Mouse (Mus musculus) small intestine, adult 2 months (tissue): ENCODE measurements at regions not wholly inside any gene's neighbourhood (a gene's known extent, or its start where the extent isn't known, plus 50 kb on each side); places are given as distances from the start of the nearest gene placed in this dataset.
"Not testable (repeated sequence)": the region's sequence is repeated elsewhere in the genome, so short reads cannot be mapped to it uniquely, and the experiment has no call there.

Source experiments
- H3K27ac ChIP-seq: fragments of 200-500 bp; 2 replicates; pipeline ENCODE4 v1.5.1; 2012; ENCODE audit warnings: low read depth, low read length, control low read depth, inconsistent platforms; ENCODE audit not compliant: insufficient read depth
- H3K27me3 ChIP-seq: fragments of 200-500 bp; 2 replicates; pipeline ENCODE4 v1.6.1; 2012; ENCODE audit warnings: mild to moderate bottlenecking, moderate library complexity, low read length, inconsistent platforms; ENCODE audit not compliant: control insufficient read depth, insufficient read depth
- H3K36me3 ChIP-seq: fragments of 200-500 bp; 2 replicates; pipeline ENCODE4 v1.6.1; 2012; ENCODE audit warnings: mild to moderate bottlenecking, low read length, control low read depth, inconsistent platforms; ENCODE audit not compliant: control insufficient read depth, insufficient read depth
- H3K4me1 ChIP-seq: fragments of 200-500 bp; 2 replicates; pipeline ENCODE4 v1.6.1; 2012; ENCODE audit warnings: low read length, inconsistent platforms, mixed read lengths; ENCODE audit not compliant: control insufficient read depth, insufficient read depth, insufficient read length
- H3K4me3 ChIP-seq: fragments of 200-500 bp; 2 replicates; pipeline ENCODE4 v1.5.1; 2012; ENCODE audit warnings: low read depth, mild to moderate bottlenecking, control low read depth, inconsistent platforms, low read length, moderate library complexity
- CTCF ChIP-seq: fragments of 200-500 bp; IDR thresholded peaks from 2 replicates; pipeline ENCODE4 v1.5.1; 2012; ENCODE audit warnings: low read depth, mild to moderate bottlenecking, control low read depth, inconsistent platforms, low read length, moderate library complexity, mixed read lengths; ENCODE audit not compliant: insufficient replicate concordance, insufficient read length; ENCODE audit errors: extremely low read depth
- POLR2A ChIP-seq: fragments of 200-500 bp; IDR thresholded peaks from 2 replicates; pipeline ENCODE4 v1.6.1; 2012; ENCODE audit warnings: low read depth, mild to moderate bottlenecking, control low read depth, inconsistent platforms, low read length, moderate library complexity
- WGBS: fragments of 180-500 bp; shearing (Covaris S2); methylation state at CpG from one replicate; pipeline ENCODE4 v1.1.7; 2018; 5-methylcytosine and 5-hydroxymethylcytosine counted together

DNA sequence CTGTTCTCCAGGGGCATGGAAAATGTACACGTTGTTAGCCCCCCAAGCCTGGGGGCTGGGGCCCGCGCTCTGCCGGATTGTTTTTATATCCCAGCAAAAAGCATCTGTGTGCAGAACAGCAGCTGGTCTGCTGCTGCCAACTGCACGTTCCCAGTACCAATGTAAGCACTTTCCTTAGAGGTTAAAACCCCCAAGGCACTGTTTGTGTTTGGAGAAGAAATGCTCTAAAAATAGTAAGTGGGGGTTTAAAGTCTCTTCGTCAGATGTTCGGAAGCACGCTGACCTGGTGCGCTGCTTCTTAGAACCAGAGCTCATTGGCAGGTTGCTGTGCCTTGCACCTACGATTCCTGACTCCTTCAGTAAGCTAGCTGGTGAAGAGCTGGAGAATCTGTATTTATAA, 111.4 kb upstream of the Adgrf1 start:
- Histone ChIP-seq H3K27me3 (no peaks in the 10 kb centered on the region), H3K4me1 (peaks cover 14% of the 10 kb centered on the region; the same call in 1 of the 2 replicates), H3K36me3 (no peaks in the 10 kb centered on the region), H3K27ac (no peak overlapping the region), H3K4me3 (no peak overlapping the region)
- WGBS = 68% methylated on average over 10 of the region's 10 CpGs
- TF ChIP-seq POLR2A (no peak), CTCF (no peak)

DNA sequence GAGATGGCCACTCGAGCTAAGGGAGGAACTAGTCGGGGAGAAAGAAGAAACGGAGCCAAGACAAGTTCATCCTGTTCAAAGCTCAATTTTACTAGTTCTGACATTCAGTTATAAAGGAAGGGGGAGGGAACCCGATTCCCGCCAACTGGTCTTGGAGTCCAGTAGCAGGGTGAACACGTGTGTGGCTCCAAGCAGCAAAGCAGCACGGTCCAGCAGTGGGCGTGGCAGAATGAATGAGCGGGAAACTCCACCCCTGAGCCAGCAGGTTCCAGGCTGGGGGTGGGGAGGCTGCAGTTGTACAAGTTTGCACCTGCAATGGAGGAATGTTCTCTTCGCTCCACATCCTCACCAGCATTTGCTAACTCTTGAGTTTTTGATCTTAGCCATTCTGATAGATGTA, 108.8 kb upstream of the Adgrf1 start:
- H3K27ac ChIP-seq, H3K4me1 ChIP-seq, H3K27me3 ChIP-seq, H3K36me3 ChIP-seq, H3K4me3 ChIP-seq: not testable (repeated sequence)
- WGBS = 25% methylated on average over 10 of the region's 10 CpGs

DNA sequence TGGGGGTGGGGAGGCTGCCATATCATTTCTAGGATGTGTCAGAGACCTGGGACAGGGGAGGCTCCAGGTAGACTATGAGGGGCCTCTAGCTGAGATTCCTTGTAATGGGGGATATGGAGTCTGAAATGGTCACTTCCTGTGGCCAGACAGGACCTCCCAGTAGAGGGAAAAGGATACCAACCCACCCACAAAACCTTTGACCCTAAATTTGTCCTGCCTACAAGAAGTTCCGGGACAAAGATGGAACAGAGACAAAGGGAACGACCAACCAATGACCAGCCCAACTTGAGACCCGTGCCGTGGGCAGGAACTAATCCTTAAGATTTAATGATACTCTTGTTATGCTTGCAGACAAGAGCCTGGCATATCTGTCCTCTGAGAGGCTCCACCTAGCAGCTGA, 107.0 kb upstream of the Adgrf1 start:
- H3K36me3 ChIP-seq = no peaks in the 10 kb centered on the region
- no peak overlapping the region for H3K27ac ChIP-seq
- H3K4me1 ChIP-seq = peaks cover 2% of the 10 kb centered on the region; the same call in 1 of the 2 replicates
- 95% methylated on average over 4 of the region's 4 CpGs for WGBS
- TF ChIP-seq CTCF (no peak), POLR2A (no peak)
- no peak overlapping the region for H3K4me3 ChIP-seq
- no peaks in the 10 kb centered on the region for H3K27me3 ChIP-seq

DNA sequence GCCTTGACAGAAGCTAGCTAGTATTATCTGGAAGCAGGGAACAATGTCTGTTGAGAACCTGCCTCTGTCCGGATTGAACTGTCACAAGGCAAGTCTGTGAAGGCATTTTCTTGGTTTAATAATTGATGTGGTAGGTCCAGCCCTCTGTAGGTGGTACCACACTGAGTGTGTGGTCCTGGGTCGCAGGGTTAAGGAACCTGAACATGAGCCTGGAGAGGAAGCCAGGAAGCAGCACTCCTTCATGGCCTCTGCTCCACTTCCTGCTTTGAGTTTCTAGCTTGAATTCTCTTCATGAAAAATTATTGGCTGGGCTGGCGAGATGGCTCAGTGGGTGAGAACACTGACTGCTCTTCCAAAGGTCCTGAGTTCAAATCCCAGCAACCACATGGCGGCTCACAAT, 104.0 kb upstream of the Adgrf1 start:
- no peaks in the 10 kb centered on the region for H3K27me3 ChIP-seq
- no peak overlapping the region for H3K27ac ChIP-seq
- WGBS = 71% methylated on average over 4 of the region's 4 CpGs
- H3K36me3 ChIP-seq = no peaks in the 10 kb centered on the region
- H3K4me1 ChIP-seq = no peaks in the 10 kb centered on the region; the same call in 1 of the 2 replicates
- TF ChIP-seq CTCF (no peak), POLR2A (no peak)
- H3K4me3 ChIP-seq = no peak overlapping the region

DNA sequence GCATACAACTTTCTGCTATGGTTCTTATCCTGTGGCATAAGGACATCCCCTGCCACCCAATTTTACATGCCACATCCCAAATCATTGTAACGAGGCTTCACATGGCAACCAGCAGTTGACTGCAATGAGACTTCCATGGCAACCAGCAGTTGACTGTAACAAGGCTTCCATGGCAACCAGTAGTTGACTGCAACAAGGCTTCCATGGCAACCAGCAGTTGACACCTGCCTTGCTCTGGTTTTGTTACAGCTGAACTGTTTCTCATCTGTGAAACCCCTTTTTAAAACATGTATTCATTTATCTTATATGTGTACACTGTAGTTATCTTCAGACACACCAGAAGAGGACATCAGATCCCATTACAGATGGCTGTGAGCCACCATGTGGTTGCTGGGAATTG, 100.7 kb upstream of the Adgrf1 start:
- WGBS = 83% methylated on average over 1 of the region's 1 CpGs
- Histone ChIP-seq H3K27me3 (no peaks in the 10 kb centered on the region), H3K27ac (no peak overlapping the region), H3K4me1 (peaks cover 2% of the 10 kb centered on the region; the same call in 1 of the 2 replicates), H3K36me3 (no peaks in the 10 kb centered on the region), H3K4me3 (no peak overlapping the region)
- no peak for TF ChIP-seq CTCF
- no peak for TF ChIP-seq POLR2A

DNA sequence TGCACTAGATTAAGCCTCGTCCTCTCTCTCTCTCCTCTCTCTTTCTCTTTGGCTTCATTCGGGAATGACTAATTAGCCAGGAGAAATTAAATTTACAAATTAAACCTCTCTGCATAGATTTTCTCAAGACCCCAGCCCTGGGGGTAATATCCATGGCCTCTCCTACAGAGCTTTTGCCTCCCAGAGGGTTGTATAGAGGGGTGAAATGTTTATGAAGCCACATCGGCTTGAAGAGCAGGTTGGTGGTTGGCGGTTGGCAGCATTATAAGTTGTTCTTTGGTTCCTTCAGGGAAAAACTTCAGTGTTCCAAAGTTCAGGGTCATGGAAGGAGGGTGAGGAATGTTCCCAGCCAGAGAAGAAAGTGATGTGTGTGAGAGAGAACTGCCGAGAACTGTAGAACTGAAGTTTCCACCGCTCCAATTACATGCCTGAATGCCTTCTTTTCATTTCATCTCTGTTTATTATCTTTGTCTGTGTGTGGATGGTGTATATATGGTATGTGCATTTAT, 97.4 kb upstream of the Adgrf1 start:
- Histone ChIP-seq H3K4me3 (no peak overlapping the region), H3K27me3 (no peaks in the 10 kb centered on the region), H3K27ac (no peak overlapping the region), H3K36me3 (no peaks in the 10 kb centered on the region), H3K4me1 (peaks cover 9% of the 10 kb centered on the region; the same call in 1 of the 2 replicates)
- no peak for TF ChIP-seq POLR2A
- no peak for TF ChIP-seq CTCF
- 63% methylated on average over 6 of the region's 6 CpGs for WGBS

DNA sequence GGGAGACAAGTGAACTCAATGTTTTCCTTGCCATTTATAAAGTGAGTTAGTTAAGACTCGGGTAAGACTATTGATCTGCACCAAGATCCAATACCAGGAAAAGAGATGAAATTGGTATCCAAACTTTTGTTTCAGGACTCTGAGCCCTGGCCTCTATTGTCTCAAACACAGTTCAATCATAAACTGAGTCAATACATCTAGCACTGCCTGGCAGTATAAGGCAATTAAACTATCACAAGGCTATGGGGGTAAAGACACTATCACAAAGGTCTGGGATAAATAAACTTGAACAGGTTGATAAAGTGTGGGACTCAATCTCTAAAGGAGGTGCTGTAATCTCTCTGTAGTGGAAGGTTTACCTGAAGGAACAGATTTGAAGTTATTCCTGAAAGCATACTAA, 95.3 kb upstream of the Adgrf1 start:
- WGBS = 11% methylated on average over 1 of the region's 1 CpGs
- Histone ChIP-seq H3K4me1 (peaks cover 9% of the 10 kb centered on the region; the same call in 1 of the 2 replicates), H3K27ac (no peak overlapping the region), H3K27me3 (no peaks in the 10 kb centered on the region), H3K4me3 (no peak overlapping the region), H3K36me3 (no peaks in the 10 kb centered on the region)
- TF ChIP-seq POLR2A (no peak), CTCF (no peak)

DNA sequence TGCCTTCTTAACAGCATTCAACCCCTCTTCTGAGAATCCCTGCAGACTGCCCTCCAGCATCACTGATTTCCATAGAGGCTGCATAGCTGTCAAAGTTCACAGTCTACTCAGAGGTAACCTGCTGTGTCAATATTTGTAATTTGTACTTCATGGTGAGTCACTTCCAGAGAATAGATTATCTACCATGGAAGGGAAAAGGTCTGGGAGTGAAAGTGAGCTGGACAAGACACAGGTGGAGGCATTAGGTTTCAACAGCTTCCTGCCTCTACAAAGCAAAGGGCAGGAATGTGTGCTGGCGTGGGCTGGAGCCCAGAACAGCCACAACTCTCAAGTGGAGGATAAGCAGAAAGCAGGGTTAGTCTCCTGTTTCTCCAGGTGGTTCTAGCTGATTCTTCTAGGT, 92.9 kb upstream of the Adgrf1 start:
- Histone ChIP-seq H3K4me3 (no peak overlapping the region), H3K27me3 (no peaks in the 10 kb centered on the region), H3K27ac (peak overlapping the region; percentile 25), H3K4me1 (peaks cover 9% of the 10 kb centered on the region; the same call in 1 of the 2 replicates), H3K36me3 (no peaks in the 10 kb centered on the region)
- WGBS = 11% methylated on average over 1 of the region's 1 CpGs
- TF ChIP-seq POLR2A (no peak), CTCF (no peak)
